27 mouse cellular contexts compared by ENCODE assay signal in genomic region chr4:129684531-129684930, GRCm38 (mm10). TPM values are rescaled to one million over a fixed set of nuclear protein-coding genes. Genes with fewer than 3 reads are reported as not detected.
A peak's percentile ranks its signal among the peaks of the same experiment; 100 is the strongest.
DNase-seq lines count a peak whose midpoint lies in the region; ATAC-seq and TF ChIP-seq lines count a peak whose summit lies in the region.
"Had no signal": no experiment of that assay in that cellular context is flagged by ENCODE, and none has a peak within 500 bp of the region (broad histone marks: within the 10 kb centered on the region; RNA-seq: fewer than 3 reads in every experiment).

No protein-coding gene starts in this region.

- no peak overlapping the region for H3K4me3 ChIP-seq in kidney, embryonic 14.5 days (ENCODE audit: low read length)
- no peak overlapping the region for H3K4me3 ChIP-seq in kidney, postnatal 0 days (replicated peaks; ENCODE audit: low read depth, low read length)
- H3K4me3 ChIP-seq: embryonic facial prominence, embryonic 12.5 days; embryonic facial prominence, embryonic 15.5 days; gastrocnemius, adult 2 months; heart, embryonic 13.5 days had no signal

- H3K9me3 ChIP-seq in kidney, embryonic 14.5 days (ENCODE audit: control insufficient read depth, low read length), result no peaks in the 10 kb centered on the region
- no peaks in the 10 kb centered on the region for H3K9me3 ChIP-seq in kidney, postnatal 0 days (replicated peaks; ENCODE audit: low read length)
- H3K9me3 ChIP-seq: embryonic facial prominence, embryonic 12.5 days; embryonic facial prominence, embryonic 15.5 days; G1E; heart, embryonic 13.5 days had no signal

- TF ChIP-seq CTCF in kidney, postnatal 0 days (IDR thresholded peaks at IDR 0.05; ENCODE audit: low read depth), result no peak

- peak; percentile 61 for DNase-seq in kidney, adult 11 months
- peak; percentile 77 for DNase-seq in kidney, adult 9 months
- no peak for DNase-seq in kidney, postnatal 0 days (ENCODE audit: low spot score)
- DNase-seq in kidney, postnatal 36 days, result peak; percentile 46 to 73
- DNase-seq in thymus, postnatal 10 days (ENCODE audit: low spot score in 2 of 2), result no peak
- no peak for DNase-seq in spleen, postnatal 36 days (ENCODE audit: low spot score in 2 of 2)
- DNase-seq: adrenal gland, postnatal 10 days; adrenal gland, postnatal 36 days; cerebellum, adult 18-20 months; cerebellum, adult 9-11 months; cerebellum, postnatal 25 days; forebrain, postnatal 0 days; gastrocnemius, adult 2 months; gastrocnemius, postnatal 25 days; heart, adult 18-20 months; heart, postnatal 14 days; heart, postnatal 4 days had no signal

- H3K27ac ChIP-seq in kidney, embryonic 14.5 days (ENCODE audit: low read depth, low read length), result no peak overlapping the region
- peak overlapping the region; percentile 88 for H3K27ac ChIP-seq in kidney, postnatal 0 days
- H3K27ac ChIP-seq: embryonic facial prominence, embryonic 12.5 days; embryonic facial prominence, embryonic 15.5 days; gastrocnemius, adult 2 months; heart, embryonic 13.5 days; hindbrain, embryonic 14.5 days had no signal

- 86% methylated on average over 6 of the region's 6 CpGs for WGBS in kidney, embryonic 14.5 days
- WGBS in kidney, postnatal 0 days, result 79% methylated on average over 6 of the region's 6 CpGs

- no peak overlapping the region for H3K9ac ChIP-seq in kidney, embryonic 14.5 days (ENCODE audit: low read depth, low read length)
- H3K9ac ChIP-seq in kidney, postnatal 0 days (ENCODE audit: low read depth, low read length), result 0 out of 2 replicates have a peak overlapping the region, but pooled peaks have one; percentile 8
- H3K9ac ChIP-seq: embryonic facial prominence, embryonic 12.5 days; embryonic facial prominence, embryonic 15.5 days; forebrain, postnatal 0 days; heart, embryonic 13.5 days; hindbrain, embryonic 14.5 days had no signal

- H3K27me3 ChIP-seq in kidney, embryonic 14.5 days (ENCODE audit: control insufficient read depth, insufficient read depth, low read length), result no peaks in the 10 kb centered on the region
- H3K27me3 ChIP-seq in kidney, postnatal 0 days (ENCODE audit: insufficient read depth, low read length), result no peaks in the 10 kb centered on the region
- H3K27me3 ChIP-seq: CH12.LX; embryonic facial prominence, embryonic 12.5 days; embryonic facial prominence, embryonic 15.5 days; heart, embryonic 13.5 days; Patski had no signal

- no peak overlapping the region for H3K4me2 ChIP-seq in kidney, embryonic 14.5 days (replicated peaks; ENCODE audit: low read depth, low read length)
- peak overlapping the region; percentile 35 for H3K4me2 ChIP-seq in kidney, postnatal 0 days (ENCODE audit: low read length)
- H3K4me2 ChIP-seq: embryonic facial prominence, embryonic 12.5 days; embryonic facial prominence, embryonic 15.5 days; heart, embryonic 13.5 days; hindbrain, embryonic 14.5 days had no signal

- no peaks in the 10 kb centered on the region for H3K4me1 ChIP-seq in kidney, embryonic 14.5 days (ENCODE audit: control insufficient read depth, insufficient read depth, low read length)
- H3K4me1 ChIP-seq in kidney, postnatal 0 days (replicated peaks; ENCODE audit: insufficient read depth, low read length), result no peaks in the 10 kb centered on the region
- H3K4me1 ChIP-seq: embryonic facial prominence, embryonic 12.5 days; embryonic facial prominence, embryonic 15.5 days; heart, embryonic 13.5 days had no signal

- ATAC-seq in kidney, embryonic 14.5 days (ENCODE audit: low FRiP score, low TSS enrichment), result no peak
- peak; percentile 15 for ATAC-seq in kidney, postnatal 0 days (replicated peaks; ENCODE audit: low FRiP score, low read depth)
- no peak for ATAC-seq in CD4-positive, CD25-positive, alpha-beta regulatory T cell, adult 4 months
- ATAC-seq: forebrain, embryonic 14.5 days; forebrain, postnatal 0 days; Patski had no signal

- peaks cover 84% of the 10 kb centered on the region for H3K36me3 ChIP-seq in kidney, embryonic 14.5 days (ENCODE audit: control insufficient read depth, insufficient read depth, low read length)
- peaks cover 52% of the 10 kb centered on the region for H3K36me3 ChIP-seq in kidney, postnatal 0 days (ENCODE audit: insufficient read depth, low read length)

RNA-seq across cellular contexts. Expression of gene Kpna6, which starts 12.0 kb away (rescaled TPM):
- polyA plus RNA-seq in kidney, embryonic 14.5 days (2014; fragmentation: Nextera tagmentation; extraction: Ambion mirVana), result 13.2 and 14.7 TPM in 2 replicates
- 11.7 and 12.7 TPM in 2 replicates for polyA plus RNA-seq in kidney, postnatal 0 days (2015; fragmentation: Nextera tagmentation; extraction: Ambion mirVana)
- 10 to 100 TPM; 11.8 to 12.0 TPM for polyA plus RNA-seq in CD4-positive, CD25-positive, alpha-beta regulatory T cell, adult 4 months (2017; shearing (Covaris generic))

RNA-seq across cellular contexts. Expression of gene Tmem39b, which starts 12.1 kb away (rescaled TPM):
- 27.2 and 49.0 TPM in 2 replicates for polyA plus RNA-seq in kidney, embryonic 14.5 days (2014; fragmentation: Nextera tagmentation; extraction: Ambion mirVana)
- 12.4 and 12.9 TPM in 2 replicates for polyA plus RNA-seq in kidney, postnatal 0 days (2015; fragmentation: Nextera tagmentation; extraction: Ambion mirVana)
- polyA plus RNA-seq in CD4-positive, CD25-positive, alpha-beta regulatory T cell, adult 4 months (2017; shearing (Covaris generic)), result 10 to 100 TPM in 1 of 2 experiments, 1 to 10 TPM in 1; 8.1 to 16.8 TPM

RNA-seq across cellular contexts. Expression of gene Txlna, which starts 43.7 kb away (rescaled TPM):
- 44.9 and 103 TPM in 2 replicates for polyA plus RNA-seq in kidney, embryonic 14.5 days (2014; fragmentation: Nextera tagmentation; extraction: Ambion mirVana)
- polyA plus RNA-seq in kidney, postnatal 0 days (2015; fragmentation: Nextera tagmentation; extraction: Ambion mirVana), result 42.9 and 50.3 TPM in 2 replicates
- 10 to 100 TPM; 19.8 to 29.3 TPM for polyA plus RNA-seq in CD4-positive, CD25-positive, alpha-beta regulatory T cell, adult 4 months (2017; shearing (Covaris generic))

RNA-seq across cellular contexts. Expression of gene Khdrbs1, which starts 57.6 kb away (rescaled TPM):
- polyA plus RNA-seq in kidney, embryonic 14.5 days (2014; fragmentation: Nextera tagmentation; extraction: Ambion mirVana), result 100 and 131 TPM in 2 replicates
- 86.4 and 90.6 TPM in 2 replicates for polyA plus RNA-seq in kidney, postnatal 0 days (2015; fragmentation: Nextera tagmentation; extraction: Ambion mirVana)
- polyA plus RNA-seq in CD4-positive, CD25-positive, alpha-beta regulatory T cell, adult 4 months (2017; shearing (Covaris generic)), result 10 to 100 TPM; 24.8 to 39.1 TPM

Comparison
In these comparisons a context has a peak if more than half of its experiments do, and no peak if none do; other contexts are left out.
1. DNase-seq: peak in kidney, adult 11 months (single experiment), kidney, adult 9 months (single experiment) and kidney, postnatal 36 days (2 of 2); none in kidney, postnatal 0 days (single experiment), thymus, postnatal 10 days (0 of 2) and spleen, postnatal 36 days (0 of 2).